Mouse (Mus musculus) lung, adult 2 months (tissue): Measurements from ENCODE around the gene Ring1.

Experiments used
- CTCF ChIP-seq: fragments of 200-500 bp; IDR thresholded peaks from 2 replicates; pipeline ENCODE4 v1.5.1; 2011; ENCODE audit warnings: mild to moderate bottlenecking, low read length, control low read depth; ENCODE audit not compliant: insufficient read depth
- POLR2A ChIP-seq: fragments of 200-500 bp; IDR thresholded peaks from 2 replicates; pipeline ENCODE4 v1.6.1; 2011; ENCODE audit warnings: low read depth, mild to moderate bottlenecking, control low read depth, low read length, borderline replicate concordance; ENCODE audit errors: extremely low read depth

- peak; percentile 71 for TF ChIP-seq CTCF
- no peak for TF ChIP-seq POLR2A
Measured at GRCm38 (mm10) chr17:33991788-33992664, 32.5 kb downstream of the Ring1 start.
